ENCODE assay signal across 11 mouse cellular contexts in genomic region chr16:96353996-96354395, GRCm38 (mm10).
DNase-seq lines count a peak whose midpoint lies in the region; ATAC-seq and TF ChIP-seq lines count a peak whose summit lies in the region.
"Had no signal": no experiment of that assay in that cellular context is flagged by ENCODE, and none has a peak within 500 bp of the region (broad histone marks: within the 10 kb centered on the region; RNA-seq: fewer than 3 reads in every experiment).

No protein-coding gene starts in this region.

- peak overlapping the region; percentile 35; the same call in 1 of the 2 replicates for H3K4me2 ChIP-seq in heart, embryonic 11.5 days
- H3K4me2 ChIP-seq in hindbrain, embryonic 15.5 days: peak overlapping the region; percentile 33; the same call in 1 of the 2 replicates
- peak overlapping the region; percentile 16; the same call in 1 of the 2 replicates for H3K4me2 ChIP-seq in midbrain, embryonic 11.5 days

- peak overlapping the region; percentile 34; the same call in 1 of the 2 replicates for H3K9ac ChIP-seq in heart, embryonic 11.5 days (ENCODE audit: low read depth, low read length)
- H3K9ac ChIP-seq in hindbrain, embryonic 15.5 days: no peak overlapping the region
- no peak overlapping the region for H3K9ac ChIP-seq in midbrain, embryonic 11.5 days (ENCODE audit: low read length)

- H3K27ac ChIP-seq in heart, embryonic 11.5 days (ENCODE audit: low read depth, low read length): no peak overlapping the region
- H3K27ac ChIP-seq in hindbrain, embryonic 15.5 days (replicated peaks): no peak overlapping the region
- H3K27ac ChIP-seq in midbrain, embryonic 11.5 days (ENCODE audit: low read depth, low read length): no peak overlapping the region
- H3K27ac ChIP-seq in gastrocnemius, adult 2 months: no peak overlapping the region
- H3K27ac ChIP-seq: macrophage had no signal

- no peaks in the 10 kb centered on the region for H3K36me3 ChIP-seq in heart, embryonic 11.5 days (ENCODE audit: control insufficient read depth, insufficient read depth, low read length)
- no peaks in the 10 kb centered on the region for H3K36me3 ChIP-seq in hindbrain, embryonic 15.5 days
- no peaks in the 10 kb centered on the region for H3K36me3 ChIP-seq in midbrain, embryonic 11.5 days (ENCODE audit: control insufficient read depth, insufficient read depth, low read length)
- H3K36me3 ChIP-seq: G1E had no signal

- WGBS in heart, embryonic 11.5 days (ENCODE audit: insufficient replicate concordance): 31% methylated on average over 6 of the region's 6 CpGs
- 41% methylated on average over 6 of the region's 6 CpGs for WGBS in hindbrain, embryonic 15.5 days
- 42% methylated on average over 6 of the region's 6 CpGs for WGBS in midbrain, embryonic 11.5 days

- no peak for ATAC-seq in heart, embryonic 11.5 days (replicated peaks; ENCODE audit: insufficient number of reproducible peaks, low FRiP score, low TSS enrichment)
- peak; percentile 84 for ATAC-seq in hindbrain, embryonic 15.5 days (ENCODE audit: low FRiP score, low read depth)
- ATAC-seq in midbrain, embryonic 11.5 days (ENCODE audit: low FRiP score): peak; percentile 77

- H3K4me1 ChIP-seq in heart, embryonic 11.5 days (ENCODE audit: control insufficient read depth, insufficient read depth, low read length): no peaks in the 10 kb centered on the region
- H3K4me1 ChIP-seq in hindbrain, embryonic 15.5 days (replicated peaks): 0 out of 2 replicates have a peak, but pooled peaks cover 7% of the 10 kb centered on the region
- H3K4me1 ChIP-seq in midbrain, embryonic 11.5 days (ENCODE audit: control insufficient read depth, insufficient read depth, low read length): no peaks in the 10 kb centered on the region; the same call in 1 of the 2 replicates

- no peak for DNase-seq in heart, postnatal 14 days
- peak; percentile 69 for DNase-seq in adrenal gland, postnatal 14 days
- DNase-seq in midbrain, embryonic 11.5 days (ENCODE audit: low spot score, missing footprints): no peak
- no peak for DNase-seq in lung, postnatal 4 days
- DNase-seq in layer of hippocampus, adult 9-10 months (ENCODE audit: low spot score): no peak
- no peak for DNase-seq in gastrocnemius, adult 2 months

- H3K27me3 ChIP-seq in heart, embryonic 11.5 days (ENCODE audit: control insufficient read depth, insufficient read depth, low read length): no peaks in the 10 kb centered on the region
- no peaks in the 10 kb centered on the region for H3K27me3 ChIP-seq in hindbrain, embryonic 15.5 days
- H3K27me3 ChIP-seq in midbrain, embryonic 11.5 days (ENCODE audit: control insufficient read depth, insufficient read depth, low read length): no peaks in the 10 kb centered on the region

- peak overlapping the region; percentile 12; the same call in 1 of the 2 replicates for H3K4me3 ChIP-seq in heart, embryonic 11.5 days (ENCODE audit: low read depth, low read length)
- H3K4me3 ChIP-seq in hindbrain, embryonic 15.5 days: peak overlapping the region; percentile 11; the same call in 1 of the 2 replicates
- H3K4me3 ChIP-seq in midbrain, embryonic 11.5 days (ENCODE audit: low read depth, low read length): peak overlapping the region; percentile 4; the same call in 1 of the 2 replicates
- no peak overlapping the region for H3K4me3 ChIP-seq in gastrocnemius, adult 2 months
- H3K4me3 ChIP-seq: erythroblast, embryonic 14.5 days had no signal

- intact Hi-C loops in heart, postnatal 14 days (cut with DNase I): no loop called here
- intact Hi-C loops in gastrocnemius, adult 2 months (cut with DNase I): no loop called here

- TF ChIP-seq CTCF in gastrocnemius, adult 2 months (IDR thresholded peaks at IDR 0.05): no peak

- no peaks in the 10 kb centered on the region for H3K9me3 ChIP-seq in heart, embryonic 11.5 days (replicated peaks; ENCODE audit: control insufficient read depth, low read length)
- H3K9me3 ChIP-seq in hindbrain, embryonic 15.5 days: no peaks in the 10 kb centered on the region
- no peaks in the 10 kb centered on the region for H3K9me3 ChIP-seq in midbrain, embryonic 11.5 days (ENCODE audit: control insufficient read depth, low read length)
